Mouse (Mus musculus) CH12.LX (cell line): ENCODE measurements at regions not wholly inside any gene's neighbourhood (a gene's known extent, or its start where the extent isn't known, plus 50 kb on each side); places are given as distances from the start of the nearest gene placed in this dataset.

Experiments
- HCFC1 ChIP-seq: IDR thresholded peaks from 2 replicates; pipeline ENCODE4 v1.6.1; 2012; ENCODE audit warnings: low read depth, mild to moderate bottlenecking, inconsistent platforms, low read length, improper control_type of control experiment
- MAZ ChIP-seq: IDR thresholded peaks from 2 replicates; pipeline ENCODE4 v1.6.1; 2012; ENCODE audit warnings: low read depth, mild to moderate bottlenecking, inconsistent platforms, low read length, improper control_type of control experiment, moderate library complexity
- POLR2A ChIP-seq: IDR thresholded peaks from 2 replicates; pipeline ENCODE4 v1.6.1; 2011; ENCODE audit warnings: low read depth, mild to moderate bottlenecking, improper control_type of control experiment, low read length

DNA sequence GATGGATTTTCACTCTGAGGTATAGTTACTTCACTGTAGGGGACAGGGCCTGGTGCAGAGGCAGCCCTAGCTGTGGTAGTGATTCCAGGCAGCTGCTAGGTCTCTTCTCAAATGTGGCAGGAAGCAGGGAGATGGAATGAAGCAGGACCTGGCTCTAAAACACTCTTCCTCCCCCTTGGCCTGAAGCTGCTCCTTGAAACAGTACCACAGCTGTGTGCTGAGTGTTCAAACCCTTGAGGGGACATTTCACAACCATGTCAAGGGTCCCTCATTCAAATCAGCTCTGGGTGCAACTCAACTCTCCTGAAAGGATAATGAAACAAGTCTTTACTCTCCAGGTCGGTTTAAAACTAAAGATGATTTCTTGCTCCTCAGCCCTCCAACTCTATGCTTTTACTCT lies 317.6 kb downstream of the Irs2 start:
- TF ChIP-seq HCFC1 (no peak), POLR2A (no peak), MAZ (no peak)
